Mouse (Mus musculus) macrophage (primary cell): Measurements from ENCODE around the gene Adamtsl5. TPM values are rescaled to one million over a fixed set of nuclear protein-coding genes. Genes with fewer than 3 reads are reported as not detected.

Experiments used
- H3K27ac ChIP-seq: fragments of 350-480 bp; formaldehyde crosslinking; 2 replicates; pipeline ENCODE4 v1.9.0; 2021
- H3K36me3 ChIP-seq: fragments of 350-480 bp; formaldehyde crosslinking; 2 replicates; pipeline ENCODE4 v1.9.0; 2021; ENCODE audit errors: inconsistent target
- H3K4me3 ChIP-seq: fragments of 350-480 bp; formaldehyde crosslinking; 2 replicates; pipeline ENCODE4 v1.9.0; 2021; ENCODE audit errors: inconsistent target
- H3K79me2 ChIP-seq: fragments of 350-480 bp; formaldehyde crosslinking; 2 replicates; pipeline ENCODE4 v1.9.0; 2021; ENCODE audit errors: inconsistent target
- WGBS: methylation state at CpG from one replicate; pipeline ENCODE4 v1.1.7; 2026; ENCODE audit warnings: inconsistent platforms; ENCODE audit not compliant: missing documents; 5-methylcytosine and 5-hydroxymethylcytosine counted together
- polyA plus RNA-seq: library from polyadenylated mRNA; stranded (reverse); fragments of 250-400 nt; gene quantifications from 3 replicates; pipeline ENCODE4 v1.2.4, GENCODE M21; 2018; ENCODE audit warnings: inconsistent platforms

Adamtsl5 gene
- polyA plus RNA-seq, 1 experiment from 2014 or later = 4.7 TPM

GRCm38 (mm10) chr10:80324120-80325037 lies 23.8 kb downstream of the Adamtsl5 start:
- no peak overlapping the region for H3K4me3 ChIP-seq
- H3K79me2 ChIP-seq = peaks cover 9% of the 10 kb centered on the region
- no peaks in the 10 kb centered on the region for H3K36me3 ChIP-seq
- H3K27ac ChIP-seq = no peak overlapping the region
- WGBS = 89% methylated on average over 16 of the region's 17 CpGs

DNA sequence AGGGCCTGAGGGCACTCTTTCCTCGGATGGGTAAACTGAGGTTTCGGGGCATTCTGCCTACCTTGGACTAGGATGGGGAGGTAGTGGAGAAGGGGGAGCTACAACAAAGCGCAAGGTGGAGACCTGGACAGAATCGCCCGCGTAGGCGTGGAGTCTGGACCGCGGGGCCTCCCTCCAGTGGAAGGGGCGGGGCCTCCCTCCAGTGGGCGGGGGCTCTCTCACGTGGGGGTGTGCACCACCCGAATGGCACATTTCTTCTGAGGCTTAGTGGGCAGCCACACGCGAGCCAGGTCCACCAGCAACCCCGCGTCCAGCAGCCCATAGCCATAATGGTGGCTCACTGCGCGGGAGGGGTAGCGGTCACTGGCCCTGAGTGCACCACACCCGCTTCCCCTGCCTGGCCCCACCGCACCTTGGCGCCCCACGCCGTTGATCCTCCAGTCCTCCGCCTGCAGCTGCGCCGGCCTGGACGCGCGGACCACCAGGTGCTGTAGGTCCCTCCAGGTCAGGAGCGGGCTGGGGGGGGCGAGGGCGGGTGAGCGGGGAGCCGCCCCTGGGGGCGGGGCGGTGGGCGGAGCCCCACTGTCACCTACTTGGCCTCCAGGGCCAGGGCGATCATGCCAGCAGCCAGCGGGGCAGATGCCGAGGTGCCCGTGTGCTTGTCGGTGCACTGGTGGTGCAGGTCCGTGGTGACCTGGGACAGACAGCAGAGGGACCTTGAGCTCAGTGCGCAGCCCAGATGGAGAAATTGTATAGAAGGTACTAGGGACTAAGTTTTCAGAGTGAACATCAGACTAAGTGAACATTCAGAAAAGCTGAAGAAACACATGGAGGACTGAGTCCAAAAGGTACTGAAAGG lies 24.7 kb downstream of the Adamtsl5 start:
- 1% methylated on average over 38 of the region's 46 CpGs for WGBS
- H3K79me2 ChIP-seq = peaks cover 18% of the 10 kb centered on the region
- H3K27ac ChIP-seq = no peak overlapping the region
- H3K36me3 ChIP-seq = no peaks in the 10 kb centered on the region; the same call in 1 of the 2 replicates
- H3K4me3 ChIP-seq = peak overlapping the region; percentile 19

- Histone ChIP-seq H3K36me3 (no peaks in the 10 kb centered on the region; the same call in 1 of the 2 replicates), H3K27ac (no peak overlapping the region), H3K79me2 (peaks cover 22% of the 10 kb centered on the region), H3K4me3 (peak overlapping the region; percentile 19)
- WGBS = 2% methylated on average over 22 of the region's 28 CpGs
Measured at GRCm38 (mm10) chr10:80322811-80323211, 25.4 kb downstream of the Adamtsl5 start.

DNA sequence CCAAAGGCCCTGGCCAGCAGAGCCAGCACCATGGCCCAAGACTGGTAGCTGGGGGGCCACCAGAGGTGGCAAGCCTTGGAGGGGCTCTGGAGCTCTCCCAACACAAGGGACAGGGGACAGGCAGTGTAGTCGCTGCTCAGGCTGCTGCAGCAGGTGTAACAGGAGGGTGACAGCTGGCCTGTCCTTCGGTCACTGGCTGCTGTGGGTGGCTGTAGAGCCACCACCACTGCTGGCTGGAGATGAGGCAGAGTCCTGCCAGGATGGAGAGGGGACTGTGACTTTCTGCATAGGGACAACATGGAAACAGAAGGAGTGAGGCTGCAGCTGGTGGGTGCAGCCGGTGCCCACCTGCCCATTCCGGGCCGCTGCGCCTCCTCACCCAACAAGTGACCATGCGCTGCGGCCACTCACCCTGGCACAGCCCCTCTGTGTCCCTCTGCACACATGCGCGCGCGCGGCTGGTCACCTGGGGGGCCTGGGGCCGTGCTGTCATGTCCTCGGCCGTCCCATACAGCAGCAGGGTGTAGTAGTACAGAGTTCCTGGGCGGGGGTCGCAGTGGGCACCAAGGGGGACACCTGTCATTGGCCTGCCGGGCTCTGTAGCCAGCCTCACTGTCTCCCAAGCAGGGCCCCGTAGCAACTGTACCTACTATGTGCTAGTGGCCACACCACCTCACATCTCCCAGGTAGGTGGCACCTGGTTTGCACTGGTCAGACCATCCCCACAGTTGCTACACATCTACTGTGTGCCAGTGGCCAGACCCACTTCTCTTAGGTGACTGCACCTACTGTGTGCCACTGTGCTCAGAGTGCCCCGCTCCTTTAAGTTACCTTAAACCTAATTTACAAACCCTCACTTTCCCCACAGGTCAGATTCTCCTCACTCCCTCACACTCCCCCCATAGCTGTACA lies 26.3 kb downstream of the Adamtsl5 start:
- H3K27ac ChIP-seq = peak overlapping the region; percentile 76
- 91% methylated on average over 21 of the region's 21 CpGs for WGBS
- no peak overlapping the region for H3K4me3 ChIP-seq
- no peaks in the 10 kb centered on the region; the same call in 1 of the 2 replicates for H3K36me3 ChIP-seq
- peaks cover 22% of the 10 kb centered on the region for H3K79me2 ChIP-seq

DNA sequence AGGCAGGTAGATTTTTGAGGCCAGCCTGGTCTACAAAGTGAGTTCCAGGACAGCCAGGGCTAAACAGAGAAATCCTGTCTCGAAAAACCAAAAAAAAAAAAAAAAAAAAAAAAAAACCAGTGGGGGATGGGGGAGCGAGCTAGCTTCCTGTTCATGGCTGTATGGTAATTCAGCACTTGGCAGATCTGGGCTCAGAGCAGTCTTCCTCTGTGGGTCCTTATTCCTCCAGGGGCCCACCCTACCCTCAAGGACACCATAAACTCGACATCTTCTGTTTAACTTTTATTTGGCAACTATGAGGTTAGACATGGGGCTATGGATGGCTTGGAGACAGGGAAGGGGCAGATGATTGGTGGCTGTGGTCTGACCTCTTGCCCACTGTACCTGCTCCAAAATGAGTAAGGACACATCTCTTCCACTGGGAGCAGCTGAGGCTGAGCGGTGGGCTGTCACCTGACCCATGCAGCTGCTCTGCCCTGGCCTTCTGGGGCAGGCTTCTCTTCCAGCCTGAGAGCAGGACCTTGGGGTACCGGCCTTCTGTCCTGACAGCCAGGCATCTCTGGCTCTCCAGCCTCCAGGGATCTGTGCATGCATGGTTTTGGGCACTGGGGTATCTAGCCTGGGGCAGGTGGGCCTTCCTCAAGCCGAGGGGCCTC lies 27.1 kb downstream of the Adamtsl5 start:
- no peaks in the 10 kb centered on the region; the same call in 1 of the 2 replicates for H3K36me3 ChIP-seq
- H3K79me2 ChIP-seq = peaks cover 22% of the 10 kb centered on the region
- WGBS = 57% methylated on average over 6 of the region's 6 CpGs
- peak overlapping the region; percentile 90; the same call in 1 of the 2 replicates for H3K4me3 ChIP-seq
- H3K27ac ChIP-seq = peak overlapping the region; percentile 76

DNA sequence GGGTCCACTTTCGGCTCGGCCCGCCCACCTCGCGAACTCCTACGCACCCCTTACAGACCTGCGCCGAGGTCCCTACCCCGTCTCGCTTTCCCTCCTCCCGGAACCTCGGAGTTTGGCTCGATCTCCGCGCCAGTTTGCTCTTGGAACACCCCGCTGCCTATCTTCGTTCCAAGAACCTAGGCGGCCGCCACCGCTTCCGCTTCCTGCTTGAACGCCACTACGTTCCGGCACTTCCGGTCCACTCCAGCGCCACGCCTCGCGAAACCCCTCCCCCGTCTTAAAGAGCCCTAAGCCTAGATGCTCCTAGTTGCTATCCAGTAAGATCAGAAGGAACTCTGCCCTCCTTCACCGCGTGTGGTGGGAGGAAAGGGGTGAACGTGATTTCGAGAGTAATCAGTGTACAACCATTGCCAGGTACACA lies 27.9 kb downstream of the Adamtsl5 start, which contains the start of gene 2310011J03Rik:
Gene 2310011J03Rik (minus strand): TSS at position 198 of the 421 bp plus-strand sequence.
- under 1% methylated on average over 33 of the region's 34 CpGs for WGBS
- Histone ChIP-seq H3K27ac (peak within 1 kb of the TSS; percentile 76), H3K4me3 (peak within 1 kb of the TSS; percentile 90), H3K36me3 (no peaks in the 10 kb centered on the region; the same call in 1 of the 2 replicates), H3K79me2 (peaks cover 22% of the 10 kb centered on the region)

- WGBS = 46% methylated on average over 10 of the region's 10 CpGs
- H3K27ac ChIP-seq = no peak overlapping the region
- H3K36me3 ChIP-seq = no peaks in the 10 kb centered on the region; the same call in 1 of the 2 replicates
- no peak overlapping the region for H3K4me3 ChIP-seq
- H3K79me2 ChIP-seq = peaks cover 22% of the 10 kb centered on the region
Measured at GRCm38 (mm10) chr10:80317011-80317410, 31.2 kb downstream of the Adamtsl5 start.

GRCm38 (mm10) chr10:80316359-80316781 lies 31.8 kb downstream of the Adamtsl5 start:
- Histone ChIP-seq H3K4me3 (no peak overlapping the region), H3K36me3 (no peaks in the 10 kb centered on the region; the same call in 1 of the 2 replicates), H3K79me2 (peaks cover 22% of the 10 kb centered on the region), H3K27ac (no peak overlapping the region)
- 86% methylated on average over 11 of the region's 11 CpGs for WGBS

DNA sequence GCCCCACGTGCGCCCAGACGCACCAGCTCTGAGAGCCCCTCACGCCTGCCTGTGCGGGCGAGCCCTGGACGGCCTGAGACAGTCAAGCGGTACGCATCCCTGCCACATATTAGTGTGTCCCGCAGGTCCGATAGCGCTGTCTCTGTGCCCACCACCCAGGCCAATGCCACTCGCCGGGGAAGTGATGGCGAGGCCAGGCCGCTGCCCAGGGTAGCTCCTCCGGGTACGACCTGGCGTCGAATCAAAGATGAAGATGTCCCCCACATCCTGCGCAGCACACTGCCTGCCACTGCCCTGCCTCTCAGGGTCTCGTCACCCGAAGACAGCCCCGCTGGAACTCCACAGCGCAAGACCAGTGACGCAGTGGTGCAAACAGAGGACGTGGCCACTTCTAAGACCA lies 32.9 kb downstream of the Adamtsl5 start:
- no peaks in the 10 kb centered on the region; the same call in 1 of the 2 replicates for H3K36me3 ChIP-seq
- H3K4me3 ChIP-seq = no peak overlapping the region
- H3K27ac ChIP-seq = no peak overlapping the region
- WGBS = 69% methylated on average over 24 of the region's 27 CpGs
- peaks cover 22% of the 10 kb centered on the region for H3K79me2 ChIP-seq

- no peaks in the 10 kb centered on the region; the same call in 1 of the 2 replicates for H3K36me3 ChIP-seq
- no peak overlapping the region for H3K4me3 ChIP-seq
- peaks cover 15% of the 10 kb centered on the region for H3K79me2 ChIP-seq
- 83% methylated on average over 16 of the region's 16 CpGs for WGBS
- H3K27ac ChIP-seq = no peak overlapping the region
Measured at GRCm38 (mm10) chr10:80314494-80315001, 33.7 kb downstream of the Adamtsl5 start.

DNA sequence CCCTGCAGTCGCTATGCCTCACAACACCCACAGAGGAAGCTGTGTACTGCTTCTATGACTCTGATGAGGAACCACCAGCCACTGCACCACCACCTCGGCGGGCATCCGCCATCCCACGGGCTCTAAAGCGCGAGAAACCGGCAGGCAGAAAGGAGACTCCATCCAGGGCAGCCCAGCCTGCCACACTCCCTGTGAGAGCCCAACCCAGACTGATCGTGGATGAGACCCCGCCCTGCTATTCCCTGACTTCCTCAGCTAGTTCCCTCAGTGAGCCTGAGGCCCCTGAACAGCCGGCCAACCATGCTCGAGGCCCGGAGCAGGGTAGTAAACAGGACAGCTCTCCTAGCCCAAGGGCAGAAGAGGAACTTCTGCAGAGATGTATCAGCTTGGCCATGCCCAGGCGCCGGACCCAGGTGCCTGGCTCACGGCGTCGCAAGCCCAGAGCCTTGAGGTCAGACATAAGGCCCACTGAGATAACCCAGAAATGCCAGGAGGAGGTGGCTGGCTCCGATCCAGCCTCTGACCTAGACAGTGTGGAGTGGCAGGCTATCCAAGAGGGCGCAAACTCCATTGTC lies 34.5 kb downstream of the Adamtsl5 start:
- H3K79me2 ChIP-seq = peaks cover 7% of the 10 kb centered on the region
- H3K4me3 ChIP-seq = no peak overlapping the region
- H3K36me3 ChIP-seq = no peaks in the 10 kb centered on the region; the same call in 1 of the 2 replicates
- H3K27ac ChIP-seq = no peak overlapping the region
- WGBS = 2% methylated on average over 19 of the region's 20 CpGs

GRCm38 (mm10) chr10:80312586-80313504 lies 35.4 kb downstream of the Adamtsl5 start:
- H3K4me3 ChIP-seq = no peak overlapping the region
- no peak overlapping the region for H3K27ac ChIP-seq
- H3K36me3 ChIP-seq = no peaks in the 10 kb centered on the region
- H3K79me2 ChIP-seq = no peaks in the 10 kb centered on the region; the same call in 1 of the 2 replicates
- WGBS = 93% methylated on average over 52 of the region's 54 CpGs
